Mouse (Mus musculus): ENCODE data around the gene Wfdc9. TPM values are rescaled to one million over a fixed set of nuclear protein-coding genes. Genes with fewer than 3 reads are reported as not detected.
"Not testable (repeated sequence)": the region's sequence is repeated elsewhere in the genome, so short reads cannot be mapped to it uniquely, and the experiment has no call there.

The Wfdc9 gene
- polyA plus RNA-seq, 1 experiment = not detected

- H3K4me3 ChIP-seq (ENCODE audit: insufficient read depth, low read depth, low read length) = no peak overlapping the region
- H3K27ac ChIP-seq (replicated peaks; ENCODE audit: low read depth, low read length) = no peak overlapping the region
- no peaks in the 10 kb centered on the region for H3K4me1 ChIP-seq (ENCODE audit: control insufficient read depth, insufficient read depth, insufficient read length, low read length)
These were observed 8.5 kb upstream of the Wfdc9 start for GRCm38 (mm10) chr2:164664851-164665250.

GRCm38 (mm10) chr2:164655858-164656257, 525 bp downstream of the Wfdc9 start, which contains the start of gene Wfdc10:
TSS of gene Wfdc10 (plus strand) at chr2:164656046.
- Histone ChIP-seq H3K4me1 (ENCODE audit: control insufficient read depth, insufficient read depth, insufficient read length, low read length) (no peaks in the 10 kb centered on the region), H3K4me3 (ENCODE audit: insufficient read depth, low read depth, low read length) (no peak within 1 kb of the TSS), H3K27ac (replicated peaks; ENCODE audit: low read depth, low read length) (no peak within 1 kb of the TSS)

DNA sequence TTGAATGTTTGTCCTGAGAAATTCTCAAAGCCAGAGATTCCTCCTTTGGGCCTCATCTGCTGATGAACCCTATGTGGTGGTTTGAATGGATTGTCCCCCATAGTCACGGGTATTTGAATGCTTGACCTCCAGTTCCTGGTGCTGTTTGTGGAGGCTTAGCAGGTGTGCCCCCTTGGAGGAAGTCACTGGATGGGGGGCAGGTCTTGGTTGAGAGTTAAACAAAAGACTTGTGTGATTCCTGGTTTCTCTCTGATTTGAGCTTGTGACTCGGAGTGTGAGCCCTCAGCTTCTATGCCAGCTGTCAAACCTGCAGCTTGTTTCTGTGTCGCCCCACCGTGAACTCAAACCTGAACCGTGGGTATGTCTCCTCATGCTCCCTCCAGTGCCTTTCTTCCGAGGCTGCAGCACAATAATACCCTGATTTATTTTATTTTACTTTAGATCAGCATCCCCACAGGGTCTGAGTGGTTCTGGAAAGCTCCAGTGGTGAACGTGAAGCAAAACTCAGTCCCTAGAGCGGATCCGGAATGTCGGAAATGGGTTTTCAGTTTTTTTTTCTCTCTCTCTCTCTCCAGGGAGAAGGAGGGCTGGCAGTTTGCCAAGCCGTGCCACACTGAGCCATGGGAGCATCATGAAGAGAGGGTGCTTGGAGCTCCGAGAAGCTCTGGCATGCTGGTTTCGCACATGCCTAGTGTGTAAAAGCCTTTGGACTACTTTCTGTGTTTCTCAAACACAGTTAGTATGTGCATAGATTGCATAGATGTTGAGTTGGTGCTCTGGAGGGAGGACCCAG, 14.3 kb downstream of the Wfdc9 start:
- Histone ChIP-seq H3K4me1 (ENCODE audit: control insufficient read depth, insufficient read depth, insufficient read length, low read length) (no peaks in the 10 kb centered on the region), H3K4me3 (ENCODE audit: insufficient read depth, low read depth, low read length) (no peak overlapping the region), H3K27ac (replicated peaks; ENCODE audit: low read depth, low read length) (no peak overlapping the region)

- no peaks in the 10 kb centered on the region for H3K4me1 ChIP-seq (ENCODE audit: control insufficient read depth, insufficient read depth, insufficient read length, low read length)
- H3K27ac ChIP-seq (replicated peaks; ENCODE audit: low read depth, low read length) = no peak overlapping the region
- H3K4me3 ChIP-seq (ENCODE audit: insufficient read depth, low read depth, low read length) = no peak overlapping the region
These were observed 15.3 kb downstream of the Wfdc9 start for GRCm38 (mm10) chr2:164641129-164641528.

GRCm38 (mm10) chr2:164638696-164639095, 17.7 kb downstream of the Wfdc9 start, which contains the start of gene Wfdc16:
TSS of gene Wfdc16 (minus strand) at chr2:164638796.
- H3K27ac ChIP-seq (replicated peaks; ENCODE audit: low read depth, low read length) = no peak within 1 kb of the TSS
- no peak within 1 kb of the TSS for H3K4me3 ChIP-seq (ENCODE audit: insufficient read depth, low read depth, low read length)
- no peaks in the 10 kb centered on the region for H3K4me1 ChIP-seq (ENCODE audit: control insufficient read depth, insufficient read depth, insufficient read length, low read length)

GRCm38 (mm10) chr2:164635266-164635665, 21.1 kb downstream of the Wfdc9 start:
- no peaks in the 10 kb centered on the region for H3K4me1 ChIP-seq (ENCODE audit: control insufficient read depth, insufficient read depth, insufficient read length, low read length)
- H3K27ac ChIP-seq (replicated peaks; ENCODE audit: low read depth, low read length) = no peak overlapping the region
- no peak overlapping the region for H3K4me3 ChIP-seq (ENCODE audit: insufficient read depth, low read depth, low read length)

GRCm38 (mm10) chr2:164621775-164622174, 34.6 kb downstream of the Wfdc9 start:
- Histone ChIP-seq H3K4me1 (ENCODE audit: control insufficient read depth, insufficient read depth, insufficient read length, low read length) (no peaks in the 10 kb centered on the region), H3K27ac (replicated peaks; ENCODE audit: low read depth, low read length) (no peak overlapping the region), H3K4me3 (ENCODE audit: insufficient read depth, low read depth, low read length) (no peak overlapping the region)

- H3K4me1 ChIP-seq (ENCODE audit: control insufficient read depth, insufficient read depth, insufficient read length, low read length) = no peaks in the 10 kb centered on the region
- H3K4me3 ChIP-seq (ENCODE audit: insufficient read depth, low read depth, low read length) = no peak overlapping the region
- no peak overlapping the region for H3K27ac ChIP-seq (replicated peaks; ENCODE audit: low read depth, low read length)
These were observed 37.3 kb downstream of the Wfdc9 start for GRCm38 (mm10) chr2:164619050-164619449.

DNA sequence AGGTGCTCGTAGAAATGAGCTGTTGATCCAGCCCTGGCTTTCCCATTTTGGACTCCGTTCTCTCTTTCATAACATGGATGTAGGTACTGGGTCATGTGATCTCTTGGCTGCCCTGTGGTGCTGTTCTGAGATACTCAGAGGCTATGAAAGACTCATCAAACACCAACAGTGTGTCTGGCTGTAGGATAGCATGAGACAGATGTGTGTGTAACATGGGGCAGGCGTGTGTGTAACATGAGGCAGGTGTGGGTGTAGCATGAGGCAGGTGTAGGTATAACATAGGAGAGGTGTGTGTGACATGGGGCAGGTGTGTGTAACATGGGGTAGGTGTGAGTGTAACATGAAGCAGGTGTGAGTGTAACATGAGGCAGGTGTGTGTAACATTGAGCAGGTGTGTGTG, 41.0 kb downstream of the Wfdc9 start:
- Histone ChIP-seq H3K27ac (replicated peaks; ENCODE audit: low read depth, low read length) (no peak overlapping the region), H3K4me1 (ENCODE audit: control insufficient read depth, insufficient read depth, insufficient read length, low read length) (no peaks in the 10 kb centered on the region), H3K4me3 (ENCODE audit: insufficient read depth, low read depth, low read length) (no peak overlapping the region)

- not testable (repeated sequence) for H3K4me1 ChIP-seq (ENCODE audit: control insufficient read depth, insufficient read depth, insufficient read length, low read length)
These were observed 42.9 kb downstream of the Wfdc9 start, which contains the start of the genes Wfdc6b and Wfdc8 for GRCm38 (mm10) chr2:164613471-164613870. TSS of gene Wfdc6b (plus strand) at chr2:164613522. TSS of gene Wfdc8 (minus strand) at chr2:164613626.

GRCm38 (mm10) chr2:164608781-164609180, 47.6 kb downstream of the Wfdc9 start:
- Histone ChIP-seq H3K4me1 (ENCODE audit: control insufficient read depth, insufficient read depth, insufficient read length, low read length) (no peaks in the 10 kb centered on the region), H3K4me3 (ENCODE audit: insufficient read depth, low read depth, low read length) (no peak overlapping the region), H3K27ac (replicated peaks; ENCODE audit: low read depth, low read length) (no peak overlapping the region)

More at GRCm38 (mm10) chr2:164613471-164613870, 42.9 kb downstream of the Wfdc9 start, which contains the start of the genes Wfdc6b and Wfdc8:
- not testable (repeated sequence) for H3K27ac ChIP-seq (replicated peaks; ENCODE audit: low read depth, low read length); H3K4me3 ChIP-seq (ENCODE audit: insufficient read depth, low read depth, low read length)

- Histone ChIP-seq H3K4me1 (ENCODE audit: control insufficient read depth, insufficient read depth, insufficient read length, low read length) (no peaks in the 10 kb centered on the region), H3K4me3 (ENCODE audit: insufficient read depth, low read depth, low read length) (no peak overlapping the region), H3K27ac (replicated peaks; ENCODE audit: low read depth, low read length) (no peak overlapping the region)
These were observed 52.0 kb downstream of the Wfdc9 start for GRCm38 (mm10) chr2:164604411-164604810.

GRCm38 (mm10) chr2:164603482-164603881, 52.9 kb downstream of the Wfdc9 start:
- Histone ChIP-seq H3K4me1 (ENCODE audit: control insufficient read depth, insufficient read depth, insufficient read length, low read length) (no peaks in the 10 kb centered on the region), H3K4me3 (ENCODE audit: insufficient read depth, low read depth, low read length) (no peak overlapping the region), H3K27ac (replicated peaks; ENCODE audit: low read depth, low read length) (no peak overlapping the region)

DNA sequence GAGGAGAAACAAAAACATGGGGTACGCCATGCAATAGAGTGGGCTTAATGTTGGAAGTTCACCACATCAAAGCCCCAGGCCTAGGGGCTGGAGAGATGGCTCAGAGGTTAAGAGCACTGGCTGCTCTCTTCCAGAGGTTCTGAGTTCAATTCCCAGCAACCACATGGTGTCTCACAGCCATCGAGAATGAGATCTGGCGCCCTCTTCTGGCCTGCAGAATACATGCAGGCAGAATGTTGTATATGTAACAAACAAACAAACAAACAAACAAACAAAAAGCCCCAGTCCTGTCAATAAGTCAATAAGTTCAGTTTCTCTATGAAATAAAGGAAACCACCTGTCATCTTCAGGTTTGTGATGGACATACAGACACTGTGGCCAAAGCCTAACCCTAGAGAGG, 56.2 kb downstream of the Wfdc9 start:
- Histone ChIP-seq H3K4me3 (ENCODE audit: insufficient read depth, low read depth, low read length) (no peak overlapping the region), H3K27ac (replicated peaks; ENCODE audit: low read depth, low read length) (no peak overlapping the region), H3K4me1 (ENCODE audit: control insufficient read depth, insufficient read depth, insufficient read length, low read length) (no peaks in the 10 kb centered on the region)
